Mouse (Mus musculus) heart, embryonic 11.5 days (tissue): ENCODE results near the gene Stk17b. TPM values are rescaled to one million over a fixed set of nuclear protein-coding genes. Genes with fewer than 3 reads are reported as not detected.
A peak's percentile ranks its signal among the peaks of the same experiment; 100 is the strongest.
"Not testable (repeated sequence)": the region's sequence is repeated elsewhere in the genome, so short reads cannot be mapped to it uniquely, and the experiment has no call there.

Experiments
- ATAC-seq: fragments of 200-750 bp; cut with Nextera tagmentation; replicated peaks from 2 replicates; pipeline ENCODE4 v1.8.0; 2017; ENCODE audit warnings: moderate library complexity; ENCODE audit not compliant: insufficient number of reproducible peaks, low FRiP score, low TSS enrichment
- H3K27ac ChIP-seq: fragments of 300-500 bp; sonication (generic); 2 replicates; pipeline ENCODE4 v1.5.1; 2014; ENCODE audit warnings: mild to moderate bottlenecking, low read depth, low read length
- H3K27me3 ChIP-seq: fragments of 300-500 bp; sonication (generic); 2 replicates; pipeline ENCODE4 v1.6.1; 2014; ENCODE audit warnings: mild to moderate bottlenecking, low read length, mixed read lengths; ENCODE audit not compliant: control insufficient read depth, insufficient read depth
- H3K36me3 ChIP-seq: fragments of 300-500 bp; sonication (generic); 2 replicates; pipeline ENCODE4 v1.6.1; 2014; ENCODE audit warnings: mild to moderate bottlenecking, low read length, moderate library complexity, mixed read lengths; ENCODE audit not compliant: control insufficient read depth, insufficient read depth
- H3K4me1 ChIP-seq: fragments of 300-500 bp; sonication (generic); 2 replicates; pipeline ENCODE4 v1.6.1; 2014; ENCODE audit warnings: low read length; ENCODE audit not compliant: control insufficient read depth, insufficient read depth
- H3K4me2 ChIP-seq: fragments of 300-500 bp; sonication (generic); 2 replicates; pipeline ENCODE4 v1.6.1; 2014; ENCODE audit warnings: mild to moderate bottlenecking, moderate library complexity
- H3K4me3 ChIP-seq: fragments of 300-500 bp; sonication (generic); 2 replicates; pipeline ENCODE4 v1.5.1; 2014; ENCODE audit warnings: low read depth, low read length
- H3K9ac ChIP-seq: fragments of 300-500 bp; sonication (generic); 2 replicates; pipeline ENCODE4 v1.6.1; 2014; ENCODE audit warnings: mild to moderate bottlenecking, low read depth, low read length, moderate library complexity
- H3K9me3 ChIP-seq: fragments of 300-500 bp; sonication (generic); replicated peaks from 2 replicates; pipeline ENCODE4 v1.6.1; 2016; ENCODE audit warnings: low read length; ENCODE audit not compliant: control insufficient read depth
- WGBS: fragments of 180-500 bp; shearing (Covaris S2); extraction: QIAGEN DNeasy Blood & Tissue Kit; methylation state at CpG from one replicate; pipeline ENCODE4 v1.1.7; 2014; ENCODE audit not compliant: insufficient replicate concordance; 5-methylcytosine and 5-hydroxymethylcytosine counted together
- polyA plus RNA-seq: library from polyadenylated mRNA; unstranded; fragments of >200 nt; fragmentation: Nextera tagmentation; extraction: Ambion mirVana; gene quantifications from 2 replicates; pipeline ENCODE4 v1.2.1, GENCODE M21; 2014

Stk17b gene
- polyA plus RNA-seq, 1 experiment from 2014 or later, result 17.2 TPM

GRCm38 (mm10) chr1:53711069-53711468 lies 74.0 kb downstream of the Stk17b start:
- no peaks in the 10 kb centered on the region for H3K36me3 ChIP-seq
- no peaks in the 10 kb centered on the region for H3K27me3 ChIP-seq
- H3K4me3 ChIP-seq, result no peak overlapping the region
- no peak overlapping the region for H3K9ac ChIP-seq
- H3K4me1 ChIP-seq, result no peaks in the 10 kb centered on the region
- no peaks in the 10 kb centered on the region for H3K9me3 ChIP-seq
- WGBS, result 85% methylated on average over 9 of the region's 9 CpGs
- no peak overlapping the region for H3K27ac ChIP-seq
- H3K4me2 ChIP-seq, result no peak overlapping the region
- no peak for ATAC-seq

GRCm38 (mm10) chr1:53709602-53710001 lies 75.4 kb downstream of the Stk17b start:
- 77% methylated on average over 5 of the region's 5 CpGs for WGBS
- H3K27ac ChIP-seq, H3K9me3 ChIP-seq: not testable (repeated sequence)

GRCm38 (mm10) chr1:53706431-53707361 lies 78.3 kb downstream of the Stk17b start, which contains the start of gene Dnah7a:
Gene Dnah7a, minus strand, starts transcription at chr1:53706784.
- Histone ChIP-seq H3K27me3 (no peaks in the 10 kb centered on the region), H3K4me3 (peak within 1 kb of the TSS; percentile 50), H3K27ac (no peak within 1 kb of the TSS), H3K4me2 (peak within 1 kb of the TSS; percentile 91), H3K36me3 (no peaks in the 10 kb centered on the region), H3K9ac (peak within 1 kb of the TSS; percentile 64; the same call in 1 of the 2 replicates), H3K4me1 (no peaks in the 10 kb centered on the region), H3K9me3 (no peaks in the 10 kb centered on the region)
- WGBS, result 15% methylated on average over 42 of the region's 42 CpGs
- peak; percentile 46 for ATAC-seq

More at GRCm38 (mm10) chr1:53709602-53710001, 75.4 kb downstream of the Stk17b start:
- H3K4me2 ChIP-seq, ATAC-seq, H3K27me3 ChIP-seq, H3K4me3 ChIP-seq, H3K36me3 ChIP-seq, H3K9ac ChIP-seq, H3K4me1 ChIP-seq: not testable (repeated sequence)

Other genes starting within 250 kb of the Stk17b start
- gene Dnah7a, start 78.4 kb downstream of the Stk17b start, polyA plus RNA-seq, result 1.3 and 1.5 TPM in 2 replicates